Mouse (Mus musculus) liver, postnatal 0 days (tissue): Measurements from ENCODE around the gene AI837181.

ENCODE experiments used
- CTCF ChIP-seq: sonication (generic); IDR thresholded peaks from 2 replicates; pipeline ENCODE4 v1.5.1; 2016; ENCODE audit warnings: antibody characterized with exemption, low read depth
- EP300 ChIP-seq: IDR thresholded peaks from 2 replicates; pipeline ENCODE4 v1.6.1; 2016; ENCODE audit warnings: antibody characterized with exemption, low read depth, mild to moderate bottlenecking

GRCm38 (mm10) chr19:5426640-5427290 lies 1.8 kb downstream of the AI837181 start:
- TF ChIP-seq EP300 (no peak), CTCF (no peak)
